Mouse (Mus musculus) gastrocnemius, postnatal 10 days (tissue): ENCODE data around the gene Fbxo21. TPM values are rescaled to one million over a fixed set of nuclear protein-coding genes. Genes with fewer than 3 reads are reported as not detected.

Experiments used
- DNase-seq: peaks from one replicate; pipeline ENCODE4 v3.0.0; 2021; ENCODE audit warnings: mixed read lengths
- long read RNA-seq, 2 experiments: library from polyadenylated mRNA; stranded (forward); transcript quantifications; one replicate each; pipeline ENCODE4 v2.0.0; 2021
- total RNA-seq, 2 experiments: library from RNA; stranded (reverse); gene quantifications; 2 replicates each; pipeline ENCODE4 v1.2.3; 2021

Gene Fbxo21
- 10 to 100 TPM; 17.3 to 21.9 TPM for total RNA-seq
- long read RNA-seq, experiment 1, transcript Fbxo21-206 (12 exons, 3,959 nt) = minor isoform, 21 of 72 reads
- long read RNA-seq, experiment 1, transcript Fbxo21-201 (12 exons, 3,883 nt) = major isoform, 45 of 72 reads
- long read RNA-seq, experiment 1, partial matches to known transcripts = 3 of 72 reads
- long read RNA-seq, experiment 1, other reads (novel, unspliced or antisense) = 2 of 72 reads
- long read RNA-seq, experiment 2, transcript Fbxo21-206 (12 exons, 3,959 nt) = minor isoform, 13 of 58 reads
- long read RNA-seq, experiment 2, transcript Fbxo21-201 (12 exons, 3,883 nt) = major isoform, 37 of 58 reads
- long read RNA-seq, experiment 2, partial matches to known transcripts = 4 of 58 reads
- long read RNA-seq, experiment 2, other reads (novel, unspliced or antisense) = 4 of 58 reads

- DNase-seq = peak; percentile 96
Observed at GRCm38 (mm10) chr5:117976657-117977500, at the start of gene Fbxo21. Gene Fbxo21, plus strand, starts transcription at chr5:117976730.

- DNase-seq = no peak
Observed at GRCm38 (mm10) chr5:117928553-117928952, 48.0 kb upstream of the Fbxo21 start.

- no peak for DNase-seq
Observed at GRCm38 (mm10) chr5:117932222-117932621, 44.3 kb upstream of the Fbxo21 start.

- peak; percentile 94 for DNase-seq
Observed at GRCm38 (mm10) chr5:117932862-117933261, 43.7 kb upstream of the Fbxo21 start.

GRCm38 (mm10) chr5:117936346-117936745 is 40.2 kb upstream of the Fbxo21 start:
- DNase-seq = no peak

- DNase-seq = no peak
Observed at GRCm38 (mm10) chr5:117937186-117937585, 39.3 kb upstream of the Fbxo21 start.

GRCm38 (mm10) chr5:117938182-117938581 is 38.3 kb upstream of the Fbxo21 start:
- peak; percentile 60 for DNase-seq

DNA sequence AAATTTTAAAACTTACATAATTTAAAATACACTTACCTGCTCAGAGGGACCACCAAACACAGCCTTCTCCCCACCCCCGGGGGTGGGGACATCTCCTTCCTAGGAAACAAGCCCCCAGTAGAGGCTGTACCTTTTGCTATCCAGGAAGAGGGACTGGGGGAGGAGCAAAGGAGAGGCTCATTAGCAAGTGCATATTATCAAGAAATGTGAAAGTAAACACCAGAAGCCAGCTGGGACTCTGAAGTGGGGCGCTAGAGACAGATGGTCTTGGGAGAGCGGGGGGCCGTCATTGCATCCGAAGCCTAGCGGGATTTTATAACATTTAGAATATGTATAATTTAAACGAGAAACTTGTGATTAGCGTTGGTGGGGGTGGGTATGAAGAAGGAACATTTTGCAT is 37.1 kb upstream of the Fbxo21 start:
- no peak for DNase-seq

DNA sequence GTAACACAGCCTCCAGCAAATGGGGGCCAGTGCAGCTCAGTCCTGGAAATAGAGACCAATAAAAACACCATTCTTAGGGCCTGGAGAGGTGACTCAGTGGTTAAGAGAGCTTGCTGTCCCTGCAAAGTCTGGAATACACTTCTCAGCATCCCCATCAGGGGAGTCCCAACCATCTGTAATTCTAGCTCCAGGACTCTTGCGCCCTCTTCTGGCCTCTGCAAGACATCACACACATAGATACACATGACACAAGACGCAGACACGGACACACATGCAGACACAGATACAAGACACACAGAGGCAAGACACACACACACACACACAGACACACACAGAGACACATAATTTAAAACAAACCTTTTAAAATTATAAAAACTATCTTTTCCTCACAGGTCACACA is 35.0 kb upstream of the Fbxo21 start:
- DNase-seq = no peak

DNA sequence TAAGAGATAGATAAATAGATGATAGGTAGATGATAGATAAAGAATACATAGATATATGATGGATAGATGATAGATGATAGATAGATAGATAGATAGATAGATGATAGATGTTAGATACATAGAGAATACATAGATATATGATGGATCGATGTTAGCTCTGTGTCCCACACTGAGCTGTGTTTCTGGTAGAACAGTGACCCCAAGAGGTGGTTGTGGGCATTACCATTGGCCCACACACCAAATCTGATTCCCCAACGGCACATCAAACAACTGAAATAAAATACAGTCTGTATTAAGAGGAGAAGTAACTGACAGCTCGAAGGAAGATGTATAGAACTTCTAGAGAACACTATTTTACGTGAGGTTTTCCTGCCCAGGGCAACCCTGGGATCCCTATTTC is 29.9 kb upstream of the Fbxo21 start:
- DNase-seq = peak; percentile 39

GRCm38 (mm10) chr5:117949393-117949792 is 27.1 kb upstream of the Fbxo21 start:
- no peak for DNase-seq

DNA sequence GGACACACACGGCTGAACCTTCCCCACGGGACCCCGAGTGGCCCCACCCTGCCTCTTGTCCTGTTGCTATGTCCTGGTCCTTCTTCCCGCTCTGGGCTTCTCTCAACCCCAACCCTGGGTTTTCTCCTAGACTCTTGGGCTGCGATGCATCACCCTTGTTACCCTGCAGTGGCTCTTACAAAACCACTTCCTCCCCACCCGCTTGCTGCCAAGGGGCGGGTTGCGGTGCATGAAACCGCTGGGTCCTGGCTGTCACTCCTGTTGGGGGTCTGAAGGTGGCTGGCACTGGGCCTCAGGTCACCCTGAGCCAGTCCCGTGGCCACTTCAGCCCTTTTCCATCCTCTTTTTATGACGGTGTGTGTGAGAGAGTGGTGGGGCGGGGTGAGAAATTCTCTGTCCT is 22.6 kb upstream of the Fbxo21 start:
- no peak for DNase-seq

GRCm38 (mm10) chr5:117954429-117954828 is 22.1 kb upstream of the Fbxo21 start:
- DNase-seq = no peak

DNA sequence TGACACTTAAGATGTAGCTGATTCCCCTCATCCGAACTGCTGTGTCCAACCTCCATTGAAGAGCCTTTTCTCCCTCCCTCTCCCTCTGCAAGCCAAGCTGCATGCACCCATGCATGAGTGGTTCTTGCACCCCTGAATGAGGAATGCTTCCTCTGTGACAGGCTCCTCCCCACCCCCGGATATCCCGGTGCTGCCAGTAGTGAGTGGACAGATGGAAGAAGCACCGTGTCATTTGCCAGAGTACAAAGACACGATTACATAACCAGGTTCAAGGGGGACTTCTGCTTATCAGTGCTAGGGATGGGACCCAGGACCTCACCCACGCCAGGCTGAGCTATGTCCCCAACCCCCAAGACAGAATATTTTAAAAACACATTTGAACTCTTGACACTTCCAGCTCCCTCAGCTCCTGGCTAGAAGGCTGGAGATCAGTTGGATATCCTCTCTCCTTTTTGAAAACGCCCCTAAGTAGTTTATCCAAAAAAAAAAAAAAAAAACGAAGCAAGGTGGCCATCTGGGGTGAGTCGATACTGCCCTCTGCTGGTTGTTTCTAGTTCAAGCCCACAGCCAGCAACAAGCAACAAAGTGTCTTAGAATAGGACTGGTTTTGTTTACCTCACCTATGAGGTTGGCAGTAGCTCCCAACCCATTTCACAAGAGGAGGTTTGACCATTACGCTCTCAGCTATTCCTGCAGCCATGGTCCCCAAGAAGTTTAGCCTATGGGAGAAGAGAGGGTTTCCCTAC is 20.7 kb upstream of the Fbxo21 start:
- DNase-seq = no peak

DNA sequence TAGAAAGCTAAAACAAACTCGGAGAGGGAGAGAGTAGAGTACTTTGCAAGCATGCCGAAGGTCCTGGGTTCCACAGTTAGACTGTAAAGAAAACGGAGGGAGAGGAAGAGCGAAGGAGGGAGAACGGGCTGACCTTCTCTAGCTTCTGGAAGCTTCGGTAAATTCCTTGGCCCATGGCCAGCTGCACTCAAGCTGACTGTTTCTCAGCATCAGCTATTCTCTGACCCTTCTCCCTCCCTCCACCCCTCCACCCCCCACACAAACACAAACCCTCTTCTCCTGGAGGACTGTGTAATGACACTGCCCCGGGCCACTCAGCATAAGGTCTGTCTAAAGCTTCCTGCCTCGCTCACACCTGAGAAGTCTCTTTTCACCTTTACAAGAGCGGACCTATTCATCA is 11.8 kb upstream of the Fbxo21 start:
- DNase-seq = no peak

DNA sequence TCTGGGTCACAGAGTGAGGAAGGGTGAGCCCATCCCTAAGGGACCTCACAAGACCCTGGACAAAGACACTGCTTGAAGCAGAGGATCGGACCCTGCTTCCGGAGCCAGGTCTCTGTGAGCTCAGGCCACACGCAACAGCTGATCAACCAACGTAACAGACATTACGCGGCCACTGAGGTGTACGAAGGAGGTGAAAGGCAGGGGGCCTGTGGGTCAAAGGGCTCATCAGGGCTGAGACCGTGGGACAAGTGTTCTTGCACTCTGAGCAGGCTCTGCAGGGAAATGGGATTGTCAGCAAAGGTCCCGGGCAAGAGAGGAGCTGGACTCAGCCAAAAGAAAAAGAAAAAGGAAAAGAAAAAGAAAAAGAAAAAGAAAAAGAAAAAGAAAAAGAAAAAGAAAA is 9.6 kb upstream of the Fbxo21 start:
- DNase-seq = no peak

GRCm38 (mm10) chr5:117967659-117968069 is 8.9 kb upstream of the Fbxo21 start:
- no peak for DNase-seq

GRCm38 (mm10) chr5:117969681-117970427 is 6.7 kb upstream of the Fbxo21 start:
- no peak for DNase-seq

DNA sequence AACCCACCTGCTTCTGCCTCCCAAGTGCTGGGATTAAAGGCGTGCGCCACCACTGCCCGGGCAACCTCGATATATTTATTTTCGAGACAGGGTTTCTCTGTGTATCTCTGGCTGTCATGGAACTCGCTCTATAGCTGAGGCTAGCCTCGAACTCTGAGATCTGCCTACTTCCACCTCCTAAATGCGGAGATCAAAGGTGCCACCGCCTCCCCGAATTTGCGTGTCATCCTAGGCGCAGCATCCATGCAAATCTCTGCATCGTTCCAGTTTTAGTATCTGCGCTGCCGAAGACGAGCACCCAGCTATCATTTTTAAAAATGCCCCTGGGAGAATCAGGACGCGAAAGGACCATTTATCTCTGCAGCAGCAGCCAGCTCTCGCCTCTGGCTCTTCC is 270 bp upstream of the Fbxo21 start:
- no peak for DNase-seq

GRCm38 (mm10) chr5:117977501-117978158 is 1.1 kb downstream of the Fbxo21 start:
- no peak for DNase-seq

GRCm38 (mm10) chr5:117978159-117978697 is 1.7 kb downstream of the Fbxo21 start:
- DNase-seq = no peak
